Mouse (Mus musculus): ENCODE measurements at regions not wholly inside any gene's neighbourhood (a gene's known extent, or its start where the extent isn't known, plus 50 kb on each side); places are given as distances from the start of the nearest gene placed in this dataset.

DNA sequence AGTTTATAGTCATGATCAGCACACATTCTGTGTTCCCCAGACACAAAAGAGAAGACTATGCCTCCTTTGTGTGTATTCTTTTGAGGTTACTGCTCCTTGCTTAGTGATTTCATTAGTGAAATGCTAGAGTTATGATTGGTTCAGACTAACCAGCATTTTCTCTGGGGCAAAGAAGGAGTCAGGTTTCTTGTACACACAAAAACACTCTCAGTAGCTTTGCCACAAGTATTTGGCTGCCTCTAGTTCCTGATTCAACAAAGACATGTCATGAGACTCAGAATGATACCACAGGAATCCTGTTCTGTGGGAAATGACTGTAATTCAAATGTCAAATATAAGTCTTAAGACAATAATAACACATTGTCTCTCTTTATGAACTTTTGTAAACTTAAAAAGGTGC lies 86.9 kb downstream of the Alx1 start:
- no peak for DNase-seq (ENCODE audit: low read depth, low spot score)

DNA sequence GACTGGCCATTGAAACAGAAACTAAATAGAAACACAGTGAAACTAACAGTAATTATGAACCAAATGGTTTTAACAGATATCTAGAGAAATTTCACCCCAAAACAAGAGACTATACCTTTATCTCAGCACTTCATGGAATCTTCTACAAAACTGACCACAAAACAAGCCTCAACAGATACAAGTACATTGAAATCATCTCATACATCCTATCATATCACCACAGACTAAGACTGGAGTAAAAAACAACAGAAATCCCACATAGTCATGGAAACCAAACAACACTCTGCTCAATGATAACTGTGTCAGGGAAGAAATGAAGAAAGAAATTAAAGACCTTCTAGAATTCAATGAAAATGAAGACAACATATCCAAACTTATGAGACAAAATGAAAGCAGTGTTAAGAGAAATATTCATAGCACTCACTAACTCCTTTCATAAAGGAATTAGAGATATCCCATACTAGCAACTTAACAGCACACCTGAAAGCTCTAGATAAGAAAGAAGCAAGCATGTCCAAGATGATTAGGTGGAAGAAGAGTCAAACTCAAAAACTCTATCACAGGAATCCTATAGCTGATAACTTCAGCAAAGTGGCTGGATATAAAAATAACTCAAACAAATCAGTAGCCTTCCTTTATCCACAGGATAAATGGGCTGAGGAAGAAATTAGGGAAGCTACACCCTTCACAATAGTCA lies 89.0 kb downstream of the Alx1 start:
- DNase-seq (ENCODE audit: low read depth, low spot score) = no peak

DNA sequence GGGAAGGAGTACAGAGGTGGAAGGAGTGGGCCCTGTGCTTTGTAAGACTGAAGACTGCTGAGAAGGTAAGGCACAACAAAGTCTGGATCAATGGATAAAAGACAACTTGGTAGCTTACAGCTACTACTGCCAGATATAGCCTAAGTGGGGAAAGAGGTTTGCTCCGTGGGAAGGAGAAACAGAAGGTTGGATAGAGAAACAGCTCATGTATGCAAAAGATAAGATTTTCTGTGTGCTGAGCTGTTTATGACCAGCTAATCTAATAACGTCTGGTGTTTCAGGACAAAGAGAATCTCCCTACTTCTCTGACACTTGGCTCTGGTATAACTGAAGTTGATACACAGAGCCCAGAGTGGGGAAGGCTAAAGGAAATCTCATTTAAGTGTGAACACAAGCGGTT lies 98.6 kb downstream of the Alx1 start:
- no peak for DNase-seq (ENCODE audit: low read depth, low spot score)

DNA sequence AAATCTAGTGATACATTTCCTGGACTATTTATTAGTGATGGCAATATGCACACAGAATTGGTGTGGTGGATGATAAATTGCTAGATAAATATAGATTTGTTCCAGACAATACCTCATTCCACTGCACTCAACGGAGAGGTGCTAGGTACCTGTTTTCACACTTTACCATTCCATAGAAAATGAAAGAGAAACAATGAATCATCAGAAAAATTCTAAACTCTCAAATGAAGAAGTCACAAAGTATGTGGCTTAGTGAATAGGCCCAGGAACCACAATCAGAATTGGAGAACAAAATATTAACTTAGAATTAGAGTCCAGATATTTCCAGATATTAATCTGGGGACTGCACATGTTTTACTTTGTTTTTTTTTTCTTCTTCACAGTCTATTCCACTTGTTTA lies 101.4 kb downstream of the Alx1 start:
- no peak for DNase-seq (ENCODE audit: low read depth, low spot score)

DNA sequence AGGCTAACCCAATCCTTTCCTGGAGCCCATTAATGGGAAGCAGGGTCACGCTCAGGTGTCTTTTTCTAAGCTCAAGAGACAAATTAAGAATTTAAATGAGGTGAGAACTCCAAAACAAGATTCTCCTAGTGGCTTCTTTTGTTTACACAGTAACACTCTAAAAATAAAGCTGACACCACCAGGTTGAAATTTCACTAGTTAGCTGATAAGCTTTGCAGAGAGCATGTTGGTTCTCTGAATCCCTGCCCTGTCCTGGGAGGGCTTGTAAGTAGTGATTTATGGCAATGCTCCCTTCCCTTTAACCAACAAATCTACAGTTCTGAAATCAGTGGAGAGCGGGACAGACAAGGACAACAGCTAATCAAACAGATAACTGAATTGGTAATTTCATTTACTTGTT lies 132.6 kb downstream of the Alx1 start:
- no peak for DNase-seq (ENCODE audit: low read depth, low spot score)

DNA sequence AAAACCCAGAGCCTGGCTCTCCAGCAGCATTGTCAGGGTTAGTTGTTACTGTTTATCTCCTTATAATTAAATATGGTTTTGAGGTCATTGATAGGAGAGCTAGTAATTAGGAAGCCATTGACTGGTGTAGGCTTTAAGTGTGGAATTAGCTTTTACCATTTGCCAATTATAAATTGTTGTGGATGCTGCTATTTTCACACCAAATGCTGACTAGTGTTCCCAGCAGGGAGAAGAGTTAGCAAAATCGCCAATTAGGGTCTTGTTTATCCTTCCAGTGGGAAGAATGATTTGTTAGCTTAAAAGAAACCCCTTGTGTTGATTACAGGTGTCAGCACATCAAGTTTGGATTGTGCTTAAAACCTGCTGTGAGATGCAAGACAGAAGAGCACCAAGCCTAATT lies 134.1 kb downstream of the Alx1 start:
- no peak for DNase-seq (ENCODE audit: low read depth, low spot score)

DNA sequence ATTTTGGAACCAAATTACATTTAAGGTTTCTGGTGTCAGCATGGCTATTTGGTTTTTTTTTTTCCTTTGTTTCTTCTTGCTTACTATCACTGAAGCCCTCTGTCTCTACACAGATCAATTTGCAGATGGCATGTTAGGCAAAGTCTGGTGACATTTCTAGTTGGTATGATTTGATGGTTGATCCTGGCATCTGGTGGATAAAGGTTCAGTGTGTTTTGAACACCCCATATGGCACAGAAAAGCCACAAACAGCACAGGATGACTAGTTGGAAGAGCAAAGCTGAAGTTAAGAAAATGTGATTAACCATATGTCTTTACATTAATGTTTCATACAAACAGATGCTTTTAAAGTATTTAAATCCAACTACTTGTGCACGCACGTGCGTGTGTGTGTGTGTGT lies 137.6 kb downstream of the Alx1 start:
- DNase-seq (ENCODE audit: low read depth, low spot score) = no peak

DNA sequence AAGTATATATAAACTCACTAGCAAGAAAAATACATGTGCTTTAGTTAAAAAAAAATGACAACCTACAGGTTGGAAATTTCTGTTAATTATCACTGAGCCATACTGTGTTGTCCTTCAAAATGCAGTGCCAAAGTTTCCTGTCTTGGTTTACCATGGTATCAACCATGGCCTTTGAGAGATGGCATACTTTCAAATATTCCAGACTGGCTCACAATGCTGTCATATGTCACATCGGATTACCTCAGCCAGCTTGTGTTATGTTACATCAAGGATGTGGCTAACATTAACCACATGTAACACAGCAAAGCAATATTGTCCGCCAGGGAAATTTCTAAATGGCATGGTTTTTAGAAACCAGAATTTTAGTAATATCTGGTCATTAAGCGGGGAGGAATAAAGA lies 140.3 kb downstream of the Alx1 start:
- DNase-seq (ENCODE audit: low read depth, low spot score) = no peak

DNA sequence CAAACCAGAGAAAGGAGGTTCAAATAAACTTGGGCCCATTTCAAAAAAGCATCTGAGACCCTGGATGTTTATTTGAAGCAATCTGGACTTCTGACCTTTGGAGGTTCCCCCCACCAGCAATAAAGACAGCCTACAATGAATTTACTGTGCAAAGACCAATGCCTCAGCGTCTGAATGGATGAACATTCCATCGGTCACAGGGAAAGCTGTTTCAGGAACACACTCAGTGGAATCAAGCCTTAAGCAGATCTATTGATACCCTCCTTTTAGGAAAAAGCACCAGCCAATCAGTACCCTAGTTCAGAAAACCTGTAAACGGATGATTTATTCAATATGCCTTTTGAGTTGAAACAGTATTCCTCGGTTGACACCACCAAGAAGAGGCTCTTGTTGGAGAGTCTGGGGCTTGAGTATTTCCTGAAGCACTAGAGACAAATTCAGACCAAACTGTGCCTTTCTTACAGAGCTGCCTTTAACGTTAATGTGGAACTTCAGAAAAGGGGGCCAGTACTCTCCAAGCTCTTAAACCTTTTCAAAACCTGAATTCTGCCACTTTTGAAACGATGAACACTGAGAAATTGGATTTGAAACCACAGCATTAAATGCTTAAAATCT lies 148.1 kb downstream of the Alx1 start:
- DNase-seq (ENCODE audit: low read depth, low spot score) = no peak

DNA sequence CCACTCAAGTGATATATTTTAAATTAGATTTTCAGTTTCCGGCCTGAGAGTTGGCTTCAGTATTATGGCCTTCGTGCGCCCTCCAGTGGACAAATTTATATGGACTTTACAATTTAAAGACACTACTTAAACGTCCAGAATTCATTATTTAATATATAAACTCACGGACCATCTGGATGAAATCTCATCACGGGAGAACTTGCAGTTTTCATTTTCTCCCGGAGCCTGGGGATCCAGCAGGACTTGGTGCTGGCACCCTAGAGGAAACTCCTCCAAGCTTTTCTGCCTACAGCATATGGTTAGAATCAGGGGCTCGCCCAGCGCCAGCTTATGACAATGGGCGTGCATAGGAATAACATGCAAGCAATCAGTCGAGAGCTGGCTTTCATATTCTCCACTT lies 152.0 kb downstream of the Alx1 start:
- peak; percentile 55 for DNase-seq (ENCODE audit: low read depth, low spot score)

DNA sequence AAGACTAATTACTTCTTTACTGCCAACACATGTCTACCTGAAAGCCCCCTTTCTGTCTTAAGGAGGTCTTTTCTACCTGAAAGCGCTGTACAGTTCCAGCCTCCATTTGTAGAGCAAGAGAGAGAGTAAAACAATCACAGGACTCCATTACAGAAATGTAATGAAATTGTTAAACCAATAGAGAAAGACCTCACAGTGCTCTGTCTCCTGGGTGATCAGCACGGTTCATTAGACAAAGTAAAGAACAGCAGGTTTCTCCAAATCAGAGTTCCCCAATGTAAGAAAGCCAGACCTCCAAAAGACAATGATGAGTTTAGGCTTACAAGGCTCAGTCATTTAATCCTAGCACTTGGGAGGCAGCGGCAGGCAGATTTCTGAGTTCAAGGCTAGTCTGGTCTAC lies 153.1 kb downstream of the Alx1 start:
- DNase-seq (ENCODE audit: low read depth, low spot score) = no peak

DNA sequence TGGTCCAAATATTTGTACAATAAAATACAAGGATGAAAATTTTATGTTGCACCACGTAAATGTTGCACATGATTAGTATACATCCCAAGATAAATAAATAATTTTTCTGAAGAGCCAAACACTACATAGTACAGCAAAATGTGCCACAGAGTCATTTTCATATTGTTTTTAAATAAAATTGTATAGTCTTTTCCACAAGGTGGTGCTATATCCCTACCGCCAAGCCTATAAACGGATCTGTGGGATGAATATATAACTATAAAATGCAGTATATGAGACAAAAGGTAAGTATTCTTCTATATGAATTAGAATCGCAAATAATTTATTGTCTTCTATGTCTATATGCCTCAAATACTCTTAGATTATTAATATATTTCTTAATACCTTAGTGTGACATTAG lies 163.1 kb downstream of the Alx1 start:
- DNase-seq (ENCODE audit: low read depth, low spot score) = no peak

DNA sequence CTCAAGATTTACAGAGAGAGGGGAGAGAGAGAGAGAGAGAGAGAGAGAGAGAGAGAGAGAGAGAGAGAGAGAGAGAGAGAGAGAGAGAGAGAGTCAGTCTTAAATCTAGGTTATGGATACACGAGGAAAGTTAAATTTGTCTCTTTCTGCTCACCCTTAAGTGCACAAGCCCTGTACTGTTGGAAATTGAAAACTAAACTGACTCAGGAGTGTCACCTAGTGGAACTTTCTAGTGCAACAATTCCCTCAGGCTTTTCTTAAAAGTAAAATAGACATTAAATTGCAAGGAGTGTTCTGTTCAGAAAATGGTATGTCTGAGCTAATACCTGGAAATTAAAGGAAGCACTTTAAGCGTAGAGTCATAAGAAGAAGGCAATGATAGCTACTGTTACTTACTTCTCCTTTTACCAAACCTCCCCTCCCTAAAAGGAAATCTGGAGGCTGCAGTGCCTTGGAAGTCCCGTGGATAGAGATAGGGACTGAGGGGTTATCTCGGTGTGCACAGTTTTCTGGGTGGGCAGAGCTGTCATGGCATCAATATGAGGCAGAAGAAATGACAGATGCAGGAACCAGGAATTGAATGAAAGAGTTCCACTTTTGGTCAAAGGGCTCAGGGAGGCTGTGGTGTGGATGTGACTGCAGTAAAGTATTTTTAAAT lies 193.3 kb downstream of the Alx1 start:
- DNase-seq (ENCODE audit: low read depth, low spot score) = peak; percentile 46

DNA sequence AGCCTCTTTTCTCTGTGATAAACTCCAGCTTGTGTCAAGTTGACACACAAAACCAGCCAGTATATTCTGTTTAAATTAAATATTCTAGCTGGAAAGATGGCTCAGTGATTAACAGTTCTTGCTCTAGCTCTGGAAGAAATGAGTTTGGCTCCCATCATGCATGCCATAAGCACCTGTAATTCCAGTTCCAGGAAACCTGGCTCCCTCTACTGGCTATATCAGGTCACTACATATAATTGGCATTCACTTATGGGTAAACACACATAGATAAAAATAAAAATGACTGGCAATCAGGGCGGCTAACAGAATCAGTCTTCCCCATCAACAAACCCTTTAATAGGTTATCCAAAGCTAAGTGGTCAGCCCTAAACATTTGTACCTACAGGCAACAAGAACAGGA lies 194.2 kb downstream of the Alx1 start:
- peak; percentile 39 for DNase-seq (ENCODE audit: low read depth, low spot score)

DNA sequence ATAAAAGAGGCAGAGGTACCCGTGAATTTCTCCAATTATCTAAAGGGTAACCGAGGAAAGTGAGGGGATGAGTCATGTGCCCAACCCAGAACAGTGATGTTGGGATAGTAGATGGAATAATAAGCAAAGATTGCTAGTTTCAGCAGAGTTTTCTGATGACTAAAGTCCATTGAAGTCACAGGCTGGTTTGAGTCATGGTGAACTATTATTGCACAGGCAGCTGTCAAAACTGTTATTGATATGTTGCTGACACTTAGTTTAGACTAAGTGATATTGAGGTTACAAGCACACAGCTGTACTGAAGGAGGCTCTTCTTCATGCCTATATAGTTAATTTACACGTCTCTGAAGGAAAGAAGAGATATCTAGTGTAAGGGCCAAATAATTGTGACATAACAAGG lies 200.4 kb downstream of the Alx1 start:
- DNase-seq (ENCODE audit: low read depth, low spot score) = no peak

DNA sequence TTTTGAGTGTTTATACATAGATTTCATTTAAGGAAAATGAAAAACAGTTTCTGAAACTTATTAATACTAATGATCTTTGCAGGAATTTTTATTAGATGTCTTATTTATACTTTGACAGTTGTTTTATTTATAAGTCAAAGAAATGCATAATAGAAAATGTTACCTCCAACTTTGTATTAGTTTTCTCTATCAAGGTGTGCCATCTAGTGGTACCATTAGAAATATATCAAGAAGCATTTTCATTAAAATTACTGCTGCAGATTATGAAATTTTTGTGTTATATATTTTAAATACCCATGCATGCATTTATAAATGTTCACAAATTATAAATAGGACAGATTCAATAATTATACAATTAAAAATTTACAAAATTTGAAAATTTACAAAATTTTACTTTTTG lies 206.6 kb downstream of the Alx1 start:
- no peak for DNase-seq (ENCODE audit: low read depth, low spot score)

DNA sequence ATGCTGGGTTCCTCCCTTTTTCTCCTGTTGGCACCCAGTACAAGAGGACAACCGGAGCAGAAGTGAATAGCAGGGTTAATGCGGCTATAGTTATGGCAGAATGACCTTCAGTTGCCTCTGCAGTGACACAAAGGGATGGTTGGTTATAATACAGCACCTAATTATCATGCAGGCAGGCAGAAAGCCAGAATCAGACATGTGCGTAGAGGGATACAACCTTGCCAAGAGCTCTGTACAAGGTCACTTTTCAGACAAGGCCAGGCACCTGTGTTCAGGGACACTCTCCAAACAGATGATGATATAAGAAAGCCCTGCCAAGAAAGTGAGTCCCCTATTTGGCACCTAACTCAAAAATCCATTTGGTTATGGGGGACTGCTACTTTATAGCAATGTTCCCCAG lies 228.6 kb downstream of the Alx1 start:
- no peak for DNase-seq (ENCODE audit: low read depth, low spot score)

DNA sequence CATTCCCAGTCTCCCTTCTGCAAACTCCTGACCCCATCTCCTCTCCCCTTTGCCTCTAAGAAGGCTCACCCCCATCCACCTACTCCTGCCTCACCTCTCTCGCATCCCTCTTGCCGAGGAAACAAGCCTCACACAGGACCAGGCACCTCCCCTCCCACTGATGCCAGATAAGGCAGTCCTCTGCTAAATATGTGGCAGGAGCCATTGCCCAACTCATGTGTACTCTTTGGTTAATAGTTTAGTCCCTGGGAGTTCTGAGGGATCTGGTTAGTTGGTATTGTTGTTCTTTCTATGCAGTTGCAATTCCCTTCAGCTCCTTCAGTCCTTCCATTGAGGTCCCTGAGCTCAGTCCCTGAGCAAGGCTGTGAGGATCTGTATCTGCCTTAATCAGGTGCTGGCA lies 250.8 kb downstream of the Alx1 start:
- no peak for DNase-seq (ENCODE audit: low read depth, low spot score)

DNA sequence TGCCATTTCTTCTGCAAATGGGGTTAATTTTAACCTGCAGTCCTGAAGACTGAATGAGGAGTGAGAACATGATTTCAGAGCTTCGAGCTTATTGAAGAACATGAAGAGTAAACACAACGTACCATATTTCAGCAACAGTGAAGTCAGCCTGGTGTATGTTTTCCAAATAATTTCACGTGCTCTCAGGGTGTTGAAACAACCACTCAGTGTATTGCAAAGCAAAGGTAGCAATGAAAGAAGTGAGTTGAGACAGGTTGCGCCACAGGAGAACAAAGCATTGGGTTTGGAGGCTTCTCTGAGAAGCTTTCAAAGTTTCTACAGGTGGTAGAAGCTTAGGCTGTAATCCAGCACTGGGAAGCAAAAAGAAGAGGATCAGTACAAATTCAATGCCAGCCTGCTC lies 251.7 kb downstream of the Rassf9 start:
- DNase-seq (ENCODE audit: low read depth, low spot score) = no peak

DNA sequence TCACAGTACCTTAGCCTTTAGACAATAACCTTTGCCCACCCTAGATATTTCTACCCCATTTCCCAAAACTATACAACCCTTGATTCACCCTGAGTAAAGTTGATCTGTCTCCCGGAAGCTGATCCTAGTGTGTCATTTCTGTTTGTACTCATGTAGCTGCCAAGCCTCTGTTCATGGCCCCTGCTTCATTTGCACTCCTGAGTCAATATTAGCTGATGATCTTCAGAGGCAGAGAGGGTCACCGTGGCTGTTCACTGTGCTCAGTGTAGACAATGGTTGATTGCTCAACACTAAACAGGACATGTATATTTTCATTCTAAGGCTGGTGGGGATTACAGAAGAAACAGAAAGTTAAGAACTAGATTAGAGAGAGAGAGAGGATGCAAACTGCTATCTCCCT lies 250.4 kb downstream of the Rassf9 start:
- no peak for DNase-seq (ENCODE audit: low read depth, low spot score)

DNA sequence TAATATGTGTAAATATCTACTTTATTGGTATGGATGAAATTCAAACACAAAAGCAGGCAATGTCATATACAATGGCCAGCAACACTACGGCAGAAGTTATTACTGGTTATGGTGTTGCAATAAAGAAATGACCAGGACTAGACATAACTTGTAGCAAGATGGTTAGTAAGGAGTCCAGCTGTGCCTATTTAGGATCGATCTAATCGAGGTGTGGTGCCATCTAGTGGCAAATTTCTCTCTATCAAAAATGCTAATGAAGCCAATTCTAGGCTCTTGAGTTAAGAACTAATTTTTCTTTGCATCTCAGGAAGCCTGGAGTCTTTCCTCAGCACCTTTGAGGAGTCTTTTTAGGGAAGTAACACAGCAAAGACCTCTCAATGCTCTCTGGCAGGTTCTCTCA lies 223.2 kb downstream of the Rassf9 start:
- no peak for DNase-seq (ENCODE audit: low read depth, low spot score)

DNA sequence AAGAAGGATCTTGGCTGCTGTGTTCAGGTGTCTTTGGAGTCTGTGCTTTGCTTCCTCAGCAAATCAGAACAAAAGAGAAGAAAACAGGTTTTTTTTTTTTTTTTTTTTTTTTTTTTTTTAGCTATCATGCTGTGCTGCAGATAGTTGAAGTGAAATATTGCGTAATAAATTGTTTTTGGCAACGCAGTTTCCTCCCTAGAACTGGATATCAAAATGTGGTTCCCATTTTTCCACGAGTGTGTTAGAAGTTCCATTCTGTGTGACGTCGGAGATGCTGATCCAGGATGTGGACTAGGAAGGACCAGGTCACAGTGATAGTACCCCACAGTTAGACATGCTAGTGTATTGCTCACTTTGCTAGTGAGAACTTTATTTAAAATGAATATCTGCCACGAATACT lies 220.4 kb downstream of the Rassf9 start:
- DNase-seq (ENCODE audit: low read depth, low spot score) = no peak

DNA sequence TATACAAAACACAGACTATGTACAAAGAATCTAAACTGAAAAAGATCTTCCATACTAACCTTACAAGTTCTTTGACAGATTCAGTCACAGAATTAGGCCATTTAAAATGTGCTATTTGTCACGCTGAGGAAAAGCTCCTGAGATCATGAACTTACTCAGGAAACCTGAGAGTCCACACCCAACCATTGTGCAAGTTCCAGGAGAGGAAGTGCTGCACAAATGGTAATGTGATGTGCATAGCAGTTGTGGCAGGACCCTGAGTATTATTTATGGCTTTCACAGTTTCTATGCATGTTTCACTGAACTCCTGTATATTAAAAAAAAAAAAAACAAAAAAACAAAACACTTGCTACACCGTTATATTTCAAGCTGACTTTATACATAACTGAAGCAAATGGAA lies 200.2 kb downstream of the Rassf9 start:
- no peak for DNase-seq (ENCODE audit: low read depth, low spot score)
